ENCODE assay signal across 25 mouse cellular contexts in the genomic region with DNA sequence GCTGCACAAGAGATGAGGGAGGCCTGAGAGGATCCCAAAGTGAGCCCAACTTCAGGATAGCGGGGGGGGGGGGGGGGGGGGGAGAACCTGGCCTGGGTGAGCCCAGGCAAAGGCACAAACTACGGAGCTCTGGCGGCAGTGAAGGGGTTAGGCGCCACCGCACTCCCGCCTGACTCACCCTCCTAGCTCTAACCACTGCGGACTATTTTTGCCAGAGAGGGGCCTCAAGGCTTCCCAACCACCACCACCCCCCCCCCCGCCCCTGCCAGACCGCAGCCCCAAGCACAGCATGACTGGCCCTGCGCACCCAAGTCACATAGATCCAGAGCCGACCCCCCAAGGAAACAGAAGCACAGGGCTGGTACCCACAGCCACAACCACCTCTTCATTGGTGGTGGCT. TPM values are rescaled to one million over a fixed set of nuclear protein-coding genes. Genes with fewer than 3 reads are reported as not detected.
A peak's percentile ranks its signal among the peaks of the same experiment; 100 is the strongest.
DNase-seq lines count a peak whose midpoint lies in the region; ATAC-seq and TF ChIP-seq lines count a peak whose summit lies in the region.
"Had no signal": no experiment of that assay in that cellular context is flagged by ENCODE, and none has a peak within 500 bp of the region (broad histone marks: within the 10 kb centered on the region; RNA-seq: fewer than 3 reads in every experiment).

No protein-coding gene starts in this region.

- no peak for ATAC-seq in heart, embryonic 13.5 days (ENCODE audit: extremely low read depth, insufficient number of reproducible peaks, low FRiP score, low TSS enrichment)
- peak; percentile 15 for ATAC-seq in common myeloid progenitor, adult 5-6 weeks (replicated peaks; ENCODE audit: low read depth, poor library complexity, severe bottlenecking)
- ATAC-seq in limb, embryonic 13.5 days (ENCODE audit: low FRiP score, low read depth): no peak
- no peak for ATAC-seq in forebrain, embryonic 16.5 days
- no peak for ATAC-seq in intestine, postnatal 0 days
- ATAC-seq: forebrain, postnatal 0 days; liver, embryonic 12.5 days had no signal

- H3K9ac ChIP-seq in heart, embryonic 13.5 days: no peak overlapping the region
- H3K9ac ChIP-seq in limb, embryonic 13.5 days: no peak overlapping the region
- no peak overlapping the region for H3K9ac ChIP-seq in forebrain, embryonic 16.5 days (replicated peaks; ENCODE audit: low read depth, low read length)
- H3K9ac ChIP-seq in intestine, postnatal 0 days (ENCODE audit: low read depth, low read length): no peak overlapping the region
- H3K9ac ChIP-seq: forebrain, postnatal 0 days; hindbrain, embryonic 13.5 days; liver, embryonic 12.5 days; lung, embryonic 15.5 days had no signal

- DNase-seq in heart, postnatal 36 days: no peak
- DNase-seq in 3134 (ENCODE audit: extremely low read depth, insufficient read length, low spot score): peak; percentile 69
- DNase-seq in lung, adult 18-20 months: no peak
- DNase-seq: adrenal gland, postnatal 36 days; cerebellum, adult 9-11 months; embryo, embryonic 11 days; forebrain, postnatal 0 days; thymus, postnatal 4 days had no signal

- peak overlapping the region; percentile 66 for H3K4me2 ChIP-seq in heart, embryonic 13.5 days
- peak overlapping the region; percentile 57; the same call in 1 of the 2 replicates for H3K4me2 ChIP-seq in limb, embryonic 13.5 days (replicated peaks)
- H3K4me2 ChIP-seq in forebrain, embryonic 16.5 days (ENCODE audit: low read length): no peak overlapping the region
- H3K4me2 ChIP-seq in intestine, postnatal 0 days (replicated peaks; ENCODE audit: low read depth): no peak overlapping the region

- no peaks in the 10 kb centered on the region for H3K36me3 ChIP-seq in heart, embryonic 13.5 days
- H3K36me3 ChIP-seq in limb, embryonic 13.5 days: no peaks in the 10 kb centered on the region
- H3K36me3 ChIP-seq in forebrain, embryonic 16.5 days (ENCODE audit: control insufficient read depth, insufficient read depth): no peaks in the 10 kb centered on the region
- H3K36me3 ChIP-seq in intestine, postnatal 0 days (ENCODE audit: control insufficient read depth, insufficient read depth): no peaks in the 10 kb centered on the region
- H3K36me3 ChIP-seq: G1E; hindbrain, embryonic 13.5 days; liver, embryonic 12.5 days; lung, embryonic 15.5 days; neural tube, embryonic 13.5 days had no signal

- peaks cover 36% of the 10 kb centered on the region for H3K4me1 ChIP-seq in heart, embryonic 13.5 days
- peaks cover 51% of the 10 kb centered on the region for H3K4me1 ChIP-seq in limb, embryonic 13.5 days
- peaks cover 16% of the 10 kb centered on the region for H3K4me1 ChIP-seq in forebrain, embryonic 16.5 days (replicated peaks; ENCODE audit: control insufficient read depth, insufficient read depth, low read length)
- H3K4me1 ChIP-seq in intestine, postnatal 0 days (replicated peaks; ENCODE audit: control insufficient read depth, insufficient read depth, low read length): no peaks in the 10 kb centered on the region

- peak overlapping the region; percentile 44 for H3K4me3 ChIP-seq in heart, embryonic 13.5 days
- H3K4me3 ChIP-seq in limb, embryonic 13.5 days: no peak overlapping the region
- H3K4me3 ChIP-seq in forebrain, embryonic 16.5 days (replicated peaks; ENCODE audit: low read length): no peak overlapping the region
- no peak overlapping the region for H3K4me3 ChIP-seq in intestine, postnatal 0 days (ENCODE audit: low read depth, low read length)

- WGBS in heart, embryonic 13.5 days: 4% methylated on average over 11 of the region's 11 CpGs
- WGBS in limb, embryonic 13.5 days: 4% methylated on average over 8 of the region's 11 CpGs
- 0% methylated on average over 11 of the region's 11 CpGs for WGBS in forebrain, embryonic 16.5 days
- WGBS in intestine, postnatal 0 days: 16% methylated on average over 10 of the region's 11 CpGs

- no peak overlapping the region for H3K27ac ChIP-seq in heart, embryonic 13.5 days (replicated peaks)
- H3K27ac ChIP-seq in limb, embryonic 13.5 days: no peak overlapping the region
- no peak overlapping the region for H3K27ac ChIP-seq in forebrain, embryonic 16.5 days (ENCODE audit: low read length)
- no peak overlapping the region for H3K27ac ChIP-seq in intestine, postnatal 0 days (ENCODE audit: low read depth, low read length)
- H3K27ac ChIP-seq: hindbrain, embryonic 13.5 days; liver, embryonic 12.5 days; lung, embryonic 15.5 days; neural tube, embryonic 13.5 days had no signal

- H3K9me3 ChIP-seq in heart, embryonic 13.5 days: no peaks in the 10 kb centered on the region
- no peaks in the 10 kb centered on the region for H3K9me3 ChIP-seq in limb, embryonic 13.5 days
- no peaks in the 10 kb centered on the region for H3K9me3 ChIP-seq in forebrain, embryonic 16.5 days (ENCODE audit: control insufficient read depth, low read length)
- no peaks in the 10 kb centered on the region for H3K9me3 ChIP-seq in intestine, postnatal 0 days (ENCODE audit: control insufficient read depth)
- H3K9me3 ChIP-seq: hindbrain, embryonic 13.5 days; liver, embryonic 12.5 days; lung, embryonic 15.5 days; neural tube, embryonic 13.5 days had no signal

- intact Hi-C loops in heart, postnatal 36 days (cut with DNase I): no loop called here

- no peak for TF ChIP-seq CTCF in intestine, postnatal 0 days (IDR thresholded peaks at IDR 0.05; ENCODE audit: low read depth)

- H3K27me3 ChIP-seq in heart, embryonic 13.5 days (replicated peaks): peaks cover 94% of the 10 kb centered on the region
- H3K27me3 ChIP-seq in limb, embryonic 13.5 days: peaks cover 94% of the 10 kb centered on the region
- peaks cover 89% of the 10 kb centered on the region for H3K27me3 ChIP-seq in forebrain, embryonic 16.5 days (replicated peaks; ENCODE audit: control insufficient read depth, insufficient read depth, low read length)
- peaks cover 72% of the 10 kb centered on the region for H3K27me3 ChIP-seq in intestine, postnatal 0 days (replicated peaks; ENCODE audit: control insufficient read depth, insufficient read depth, low read length)

RNA-seq across cellular contexts. Expression of a gene that starts 0.9 kb away (rescaled TPM):
- polyA plus RNA-seq in heart, embryonic 13.5 days (2015; fragmentation: Nextera tagmentation; extraction: Ambion mirVana): 0.07 TPM in 1 of 2 replicates, not detected in the other
- total RNA-seq in heart, postnatal 36 days (2021): under 1 TPM; 0.27 to 0.33 TPM
- 0.64 TPM in 1 of 2 replicates, not detected in the other for total RNA-seq in common myeloid progenitor, adult 5-6 weeks (2017)
- polyA plus RNA-seq in limb, embryonic 13.5 days (2015; fragmentation: Nextera tagmentation; extraction: Ambion mirVana): 2.1 and 2.4 TPM in 2 replicates
- polyA plus RNA-seq in forebrain, embryonic 16.5 days (2015; fragmentation: Nextera tagmentation; extraction: Ambion mirVana): not detected in 2 replicates
- polyA plus RNA-seq in intestine, postnatal 0 days (2015; fragmentation: Nextera tagmentation; extraction: Ambion mirVana): 0.08 TPM in 1 of 2 replicates, not detected in the other
- polyA plus RNA-seq: forebrain, postnatal 0 days; kidney, embryonic 14.5 days; liver, embryonic 12.5 days; midbrain, postnatal 0 days; neural tube, embryonic 13.5 days had no signal

RNA-seq across cellular contexts. Expression of a gene that starts 10.9 kb away (rescaled TPM):
- not detected in 2 replicates for polyA plus RNA-seq in heart, embryonic 13.5 days (2015; fragmentation: Nextera tagmentation; extraction: Ambion mirVana)
- total RNA-seq in heart, postnatal 36 days (2021): not detected
- not detected in 2 replicates for total RNA-seq in common myeloid progenitor, adult 5-6 weeks (2017)
- polyA plus RNA-seq in limb, embryonic 13.5 days (2015; fragmentation: Nextera tagmentation; extraction: Ambion mirVana): not detected in 2 replicates
- polyA plus RNA-seq in forebrain, embryonic 16.5 days (2015; fragmentation: Nextera tagmentation; extraction: Ambion mirVana): 0.10 and 0.42 TPM in 2 replicates
- not detected in 2 replicates for polyA plus RNA-seq in intestine, postnatal 0 days (2015; fragmentation: Nextera tagmentation; extraction: Ambion mirVana)
- total RNA-seq: adrenal gland, postnatal 36 days; forebrain, postnatal 0 days; G1E; gastrocnemius, adult 8-10 months; layer of hippocampus, postnatal 25 days; left cerebral cortex, postnatal 14 days had no signal
- polyA plus RNA-seq: G1E; intestine, embryonic 14.5 days; kidney, embryonic 14.5 days; liver, embryonic 12.5 days; lung, embryonic 15.5 days; small intestine, adult 2 months had no signal

RNA-seq across cellular contexts. Expression of a gene that starts 15.8 kb away (rescaled TPM):
- polyA plus RNA-seq in heart, embryonic 13.5 days (2015; fragmentation: Nextera tagmentation; extraction: Ambion mirVana): 31.2 and 32.5 TPM in 2 replicates
- total RNA-seq in heart, postnatal 36 days (2021): 10 to 100 TPM; 20.8 to 20.9 TPM
- 27.0 and 32.8 TPM in 2 replicates for total RNA-seq in common myeloid progenitor, adult 5-6 weeks (2017)
- 39.1 and 41.0 TPM in 2 replicates for polyA plus RNA-seq in limb, embryonic 13.5 days (2015; fragmentation: Nextera tagmentation; extraction: Ambion mirVana)
- 82.6 and 99.9 TPM in 2 replicates for polyA plus RNA-seq in forebrain, embryonic 16.5 days (2015; fragmentation: Nextera tagmentation; extraction: Ambion mirVana)
- polyA plus RNA-seq in intestine, postnatal 0 days (2015; fragmentation: Nextera tagmentation; extraction: Ambion mirVana): 31.8 and 35.3 TPM in 2 replicates

RNA-seq across cellular contexts. Expression of a gene that starts 30.5 kb away (rescaled TPM):
- polyA plus RNA-seq in heart, embryonic 13.5 days (2015; fragmentation: Nextera tagmentation; extraction: Ambion mirVana): 0.09 and 0.16 TPM in 2 replicates
- under 1 TPM; 0.22 to 0.35 TPM for total RNA-seq in heart, postnatal 36 days (2021)
- 0.23 TPM in 1 of 2 replicates, not detected in the other for total RNA-seq in common myeloid progenitor, adult 5-6 weeks (2017)
- 0.05 TPM in 1 of 2 replicates, not detected in the other for polyA plus RNA-seq in limb, embryonic 13.5 days (2015; fragmentation: Nextera tagmentation; extraction: Ambion mirVana)
- polyA plus RNA-seq in forebrain, embryonic 16.5 days (2015; fragmentation: Nextera tagmentation; extraction: Ambion mirVana): 0.46 and 0.58 TPM in 2 replicates
- polyA plus RNA-seq in intestine, postnatal 0 days (2015; fragmentation: Nextera tagmentation; extraction: Ambion mirVana): 0.07 TPM in 1 of 2 replicates, not detected in the other
- polyA plus RNA-seq: intestine, embryonic 14.5 days; liver, embryonic 12.5 days; small intestine, adult 2 months had no signal

RNA-seq across cellular contexts. Expression of a gene that starts 50.8 kb away (rescaled TPM):
- polyA plus RNA-seq in heart, embryonic 13.5 days (2015; fragmentation: Nextera tagmentation; extraction: Ambion mirVana): 19.8 and 24.5 TPM in 2 replicates
- total RNA-seq in heart, postnatal 36 days (2021): 1 to 10 TPM; 6.2 to 6.7 TPM
- total RNA-seq in common myeloid progenitor, adult 5-6 weeks (2017): 16.9 and 21.6 TPM in 2 replicates
- polyA plus RNA-seq in limb, embryonic 13.5 days (2015; fragmentation: Nextera tagmentation; extraction: Ambion mirVana): 50.8 and 51.5 TPM in 2 replicates
- 3.7 and 5.7 TPM in 2 replicates for polyA plus RNA-seq in forebrain, embryonic 16.5 days (2015; fragmentation: Nextera tagmentation; extraction: Ambion mirVana)
- 30.9 and 32.4 TPM in 2 replicates for polyA plus RNA-seq in intestine, postnatal 0 days (2015; fragmentation: Nextera tagmentation; extraction: Ambion mirVana)

Comparison
In these comparisons a context has a peak if more than half of its experiments do, and no peak if none do; other contexts are left out.
1. H3K4me2 ChIP-seq: peak in heart, embryonic 13.5 days (single experiment) and limb, embryonic 13.5 days (single experiment); none in forebrain, embryonic 16.5 days (single experiment) and intestine, postnatal 0 days (single experiment).